Mouse (Mus musculus): ENCODE measurements around the gene Cav3.
A peak's percentile ranks its signal among the peaks of the same experiment; 100 is the strongest.

Gene Cav3

DNA sequence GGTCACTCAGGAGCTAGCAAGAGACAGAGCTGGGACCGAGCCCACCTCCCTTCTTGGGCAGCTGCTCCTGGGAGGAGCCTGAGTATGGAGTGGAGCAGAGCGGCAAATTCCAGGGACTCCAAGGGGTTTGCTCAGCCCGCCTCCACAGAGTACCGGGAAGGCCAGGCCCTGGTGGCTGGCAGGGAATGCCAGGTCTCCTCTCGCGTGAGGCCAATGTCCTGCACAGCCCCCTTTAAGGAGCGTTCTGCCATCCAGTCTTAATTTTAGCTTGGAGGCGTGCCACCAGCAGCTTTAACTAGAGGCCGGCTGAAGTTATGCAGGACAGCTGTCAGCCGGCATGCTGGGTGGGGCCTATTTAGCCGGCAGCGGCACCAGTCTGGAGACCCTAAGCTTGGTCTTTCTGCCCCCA is at the start of gene Cav3:
Cav3 (plus strand) TSS at position 165 of the 409 bp plus-strand sequence.
- DNase-seq (ENCODE audit: low read depth, low spot score): no peak

GRCm38 (mm10) chr6:112419333-112419732 is 40.0 kb upstream of the Cav3 start:
- DNase-seq (ENCODE audit: low read depth, low spot score): no peak

- DNase-seq (ENCODE audit: low read depth, low spot score): no peak
Measured at GRCm38 (mm10) chr6:112420883-112421282, 38.4 kb upstream of the Cav3 start.

- no peak for DNase-seq (ENCODE audit: low read depth, low spot score)
Measured at GRCm38 (mm10) chr6:112423746-112424501, 35.4 kb upstream of the Cav3 start.

- DNase-seq (ENCODE audit: low read depth, low spot score): no peak
Measured at GRCm38 (mm10) chr6:112426018-112426732, 33.1 kb upstream of the Cav3 start.

GRCm38 (mm10) chr6:112445675-112446074 is 13.6 kb upstream of the Cav3 start:
- DNase-seq (ENCODE audit: low read depth, low spot score): no peak

GRCm38 (mm10) chr6:112461459-112461858 is 2.2 kb downstream of the Cav3 start:
- no peak for DNase-seq (ENCODE audit: low read depth, low spot score)

GRCm38 (mm10) chr6:112463331-112463730 is 4.0 kb downstream of the Cav3 start:
- DNase-seq (ENCODE audit: low read depth, low spot score): no peak

GRCm38 (mm10) chr6:112465441-112465840 is 6.1 kb downstream of the Cav3 start:
- no peak for DNase-seq (ENCODE audit: low read depth, low spot score)

DNA sequence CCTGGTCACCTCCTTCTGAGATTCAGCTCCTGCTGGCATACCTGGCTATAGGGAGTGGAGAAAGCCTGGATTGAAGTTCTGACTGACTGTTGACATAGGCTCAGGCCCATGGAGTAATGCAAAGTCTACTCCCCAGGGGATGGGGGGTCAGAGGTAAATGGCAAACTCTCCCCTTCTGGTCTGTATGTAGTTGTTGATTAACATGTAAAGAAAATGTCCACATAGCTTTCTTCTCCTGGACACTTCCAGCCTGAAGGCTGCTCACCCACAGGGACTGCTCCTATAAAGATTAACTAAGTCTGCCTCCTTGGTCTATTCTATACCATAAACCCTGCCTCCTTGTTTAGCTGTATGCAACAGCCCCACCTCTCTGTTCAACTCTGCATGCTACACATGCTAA is 6.7 kb downstream of the Cav3 start:
- DNase-seq (ENCODE audit: low read depth, low spot score): no peak

DNA sequence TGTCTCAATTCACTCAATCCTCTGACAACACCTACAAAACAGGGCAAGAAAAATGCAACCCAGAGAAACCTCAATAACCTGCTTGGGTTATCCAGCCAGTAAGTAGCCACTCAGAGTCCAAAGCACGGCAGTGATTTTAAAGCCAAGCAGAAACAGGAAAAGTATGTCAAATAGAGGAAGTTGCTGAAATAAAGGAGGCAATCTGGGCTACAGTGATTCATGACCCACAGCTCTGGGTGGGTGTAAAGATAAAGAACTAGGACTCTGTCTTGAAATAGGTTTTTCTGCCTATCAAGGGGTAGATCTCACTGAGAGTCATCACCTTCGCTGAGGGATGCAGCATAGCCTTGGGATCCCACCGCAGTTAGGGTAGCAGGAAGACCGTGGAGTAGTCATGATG is 12.3 kb downstream of the Cav3 start:
- DNase-seq (ENCODE audit: low read depth, low spot score): no peak

DNA sequence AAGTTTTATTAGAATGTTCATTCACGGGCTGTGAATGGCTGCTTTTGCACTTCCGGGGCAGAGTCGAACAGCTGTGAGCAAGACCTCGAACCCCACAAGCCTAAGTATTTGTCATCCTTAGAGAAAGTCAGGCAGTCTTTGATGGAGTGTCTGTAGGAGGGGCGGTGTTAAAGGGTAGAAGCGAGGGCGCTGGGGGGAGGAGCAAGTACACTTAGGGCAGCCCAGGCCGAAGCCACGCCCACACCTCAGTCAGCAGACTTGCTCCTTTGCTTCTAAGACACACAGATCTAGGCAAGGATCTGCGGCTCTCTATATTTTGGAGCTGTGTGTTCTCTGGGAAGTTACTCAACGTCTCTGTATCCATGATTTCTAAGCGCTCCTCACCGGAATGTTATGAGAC is 20.6 kb downstream of the Cav3 start:
- no peak for DNase-seq (ENCODE audit: low read depth, low spot score)

GRCm38 (mm10) chr6:112484316-112484715 is 25.0 kb downstream of the Cav3 start:
- DNase-seq (ENCODE audit: low read depth, low spot score): peak; percentile 39

DNA sequence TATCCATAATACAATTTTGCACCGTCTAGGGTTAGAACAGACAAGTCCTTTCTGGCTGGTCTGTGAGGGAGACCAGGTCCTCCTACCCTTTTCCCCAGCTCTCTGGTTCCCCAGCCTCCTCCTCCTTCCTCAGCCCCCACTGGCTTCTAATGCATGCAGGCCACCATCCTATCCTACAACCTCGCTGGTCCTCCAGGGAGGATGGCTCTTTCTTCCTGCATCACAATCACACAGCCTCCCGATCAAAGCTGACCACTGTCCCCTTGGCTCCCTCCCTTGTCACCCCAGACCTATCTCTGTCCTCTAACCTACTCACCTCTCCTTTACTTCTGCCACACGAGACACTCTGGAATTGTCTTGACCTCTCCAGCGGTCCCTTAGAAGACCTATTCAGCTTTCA is 28.7 kb downstream of the Cav3 start:
- DNase-seq (ENCODE audit: low read depth, low spot score): no peak

DNA sequence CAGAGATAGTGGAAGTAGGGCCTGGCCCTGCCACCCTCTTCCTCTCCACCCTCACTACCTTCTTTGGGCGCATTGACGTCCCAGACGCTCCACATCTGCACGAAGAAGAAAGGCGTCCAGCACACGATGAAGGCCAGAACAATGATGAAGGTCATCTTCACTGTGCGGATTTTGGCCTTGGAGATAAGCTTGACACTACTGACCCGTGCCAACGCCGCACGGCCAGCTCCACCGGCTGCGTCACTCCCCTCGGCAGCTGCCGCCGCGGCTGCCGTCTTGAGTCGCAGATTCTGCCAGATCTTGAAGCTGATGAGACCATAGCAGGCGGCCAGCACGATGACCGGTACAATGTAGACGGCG is 29.5 kb downstream of the Cav3 start:
- no peak for DNase-seq (ENCODE audit: low read depth, low spot score)

GRCm38 (mm10) chr6:112489181-112489909 is 30.0 kb downstream of the Cav3 start:
- no peak for DNase-seq (ENCODE audit: low read depth, low spot score)

DNA sequence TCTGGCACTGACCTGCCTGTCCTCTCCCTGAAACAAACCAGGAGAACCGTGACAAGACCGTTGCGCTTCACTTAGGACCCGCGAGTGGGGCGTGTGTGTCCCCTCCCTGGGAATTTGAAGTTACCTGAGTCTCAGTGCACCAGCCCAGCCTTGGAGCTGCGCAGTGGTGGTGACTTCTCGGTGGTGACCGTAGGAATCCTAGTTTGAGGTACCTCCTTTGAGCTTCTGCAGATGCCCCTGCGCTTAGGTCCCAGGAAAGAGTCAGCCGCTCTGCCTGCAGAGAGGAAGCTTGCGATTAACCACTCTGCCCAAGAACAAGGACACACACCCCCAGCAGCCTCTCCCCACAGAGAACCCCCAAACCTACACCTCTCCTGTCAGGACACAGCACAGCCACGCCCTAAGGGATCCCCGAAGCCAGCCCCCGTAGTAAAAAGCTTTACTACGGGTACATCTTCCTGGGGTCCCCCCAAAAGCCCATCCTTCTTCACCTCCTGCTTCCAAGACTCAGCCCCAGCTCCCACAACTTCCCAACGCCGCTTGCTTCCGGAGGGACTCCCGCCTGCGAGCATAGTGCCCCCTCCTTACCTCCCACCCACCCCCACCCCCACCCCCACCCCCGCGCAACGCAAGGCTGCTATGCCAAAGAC is 30.7 kb downstream of the Cav3 start, which contains the start of gene Oxtr:
Oxtr (minus strand) TSS at position 34 of the 650 bp plus-strand sequence.
- no peak for DNase-seq (ENCODE audit: low read depth, low spot score)

DNA sequence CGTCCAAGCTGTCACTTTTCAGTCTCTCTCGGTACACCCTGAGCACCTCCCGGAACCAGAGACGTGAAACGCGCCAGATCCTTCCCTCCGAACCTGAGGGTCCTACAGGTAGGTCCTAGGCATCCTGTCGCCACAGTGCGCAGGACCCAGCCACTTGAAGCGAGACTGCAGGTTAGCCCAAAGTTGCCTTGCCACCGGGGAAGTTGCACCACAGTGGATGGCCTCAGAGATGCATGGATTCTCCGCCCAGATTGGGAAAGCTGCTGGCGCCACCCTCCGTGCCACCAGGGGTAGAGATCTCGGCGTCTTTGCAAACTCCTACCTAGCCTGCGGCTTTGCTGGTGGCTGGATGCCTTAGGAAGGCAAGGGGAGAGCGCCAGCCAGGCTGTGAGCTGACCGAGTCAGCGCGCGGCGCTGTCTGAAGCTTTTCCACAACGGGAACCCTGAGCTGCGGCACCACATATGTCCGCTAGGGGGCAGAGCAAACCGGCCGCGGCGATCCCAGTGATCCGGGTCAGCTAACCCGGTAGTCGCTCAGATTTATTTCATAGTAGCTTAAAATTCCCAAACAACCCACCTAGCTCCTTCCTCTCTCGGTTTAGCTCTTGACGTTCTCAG is 31.4 kb downstream of the Cav3 start:
- DNase-seq (ENCODE audit: low read depth, low spot score): peak; percentile 38

DNA sequence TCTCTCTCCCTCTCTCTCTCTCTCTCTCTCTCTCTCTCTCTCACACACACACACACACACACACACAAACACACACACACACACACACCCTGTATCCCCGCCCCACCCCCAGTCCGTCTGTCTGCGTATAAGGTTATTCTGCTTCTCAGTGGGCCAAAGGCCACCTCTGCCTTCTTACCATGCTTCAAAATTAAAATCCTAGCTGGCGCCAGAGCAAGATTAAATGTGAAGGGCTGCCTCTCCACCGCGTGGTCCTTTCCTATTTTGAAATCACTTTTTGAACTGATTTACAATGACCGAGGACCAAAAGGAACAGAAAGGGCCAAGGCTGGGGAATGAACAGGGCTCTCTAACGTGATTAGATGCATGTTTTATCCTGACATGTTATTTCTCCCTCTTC is 32.2 kb downstream of the Cav3 start:
- DNase-seq (ENCODE audit: low read depth, low spot score): no peak

GRCm38 (mm10) chr6:112492656-112493055 is 33.4 kb downstream of the Cav3 start:
- DNase-seq (ENCODE audit: low read depth, low spot score): no peak

DNA sequence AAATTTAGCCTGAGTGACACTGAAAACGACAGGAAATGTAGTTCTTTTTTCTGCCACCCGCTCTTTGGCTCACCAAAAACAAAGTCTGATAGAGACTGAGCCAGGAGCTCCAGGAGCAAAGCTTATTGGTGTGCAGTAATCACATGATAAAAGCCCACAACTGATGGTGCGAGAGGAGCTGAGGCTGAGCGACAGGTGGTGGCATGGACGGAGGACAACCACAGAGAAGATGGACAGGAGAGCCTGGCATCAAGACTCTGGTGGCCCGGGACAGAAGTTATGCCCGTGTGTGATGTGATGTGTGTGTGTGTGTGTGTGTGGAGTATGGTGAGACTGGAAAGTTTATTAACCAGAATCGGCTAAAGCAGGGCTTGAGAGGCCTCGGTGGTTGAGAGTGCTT is 34.1 kb downstream of the Cav3 start:
- DNase-seq (ENCODE audit: low read depth, low spot score): no peak

Measured in A20 (cell line).